Mouse (Mus musculus): ENCODE results near the gene Ncf2.

DNA sequence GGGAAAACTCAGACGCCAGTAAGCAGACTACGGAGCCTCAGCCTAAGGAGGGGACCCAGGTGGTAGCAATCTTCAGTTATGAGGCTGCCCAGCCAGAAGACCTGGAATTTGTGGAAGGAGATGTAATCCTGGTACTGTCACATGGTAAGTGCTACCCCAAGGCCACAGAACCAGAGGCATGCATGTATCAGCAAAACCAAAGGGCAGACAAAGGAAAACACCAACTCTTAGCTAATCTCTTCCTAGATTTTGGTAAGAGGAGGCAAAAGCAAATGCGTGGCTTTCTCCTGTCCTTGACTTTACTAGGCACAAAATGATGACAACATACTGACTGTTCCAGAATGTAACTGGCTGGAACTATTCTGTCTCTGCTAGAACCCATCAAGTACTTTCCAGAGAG, 35.1 kb downstream of the Ncf2 start:
- TF ChIP-seq POLR2A (IDR thresholded peaks at IDR 0.05; ENCODE audit: borderline replicate concordance, control insufficient read depth, low read depth, low read length) (no peak), CTCF (IDR thresholded peaks at IDR 0.05; ENCODE audit: control insufficient read depth, insufficient read depth, low read length) (no peak)

Measured in bone marrow, adult 2 months (tissue).